Mouse (Mus musculus) heart, embryonic 16.5 days (tissue): Measurements from ENCODE around the gene Src. TPM values are rescaled to one million over a fixed set of nuclear protein-coding genes. Genes with fewer than 3 reads are reported as not detected.

ENCODE experiments used
- ATAC-seq: fragments of 200-750 bp; cut with Nextera tagmentation; replicated peaks from 2 replicates; pipeline ENCODE4 v1.8.0; 2017; ENCODE audit warnings: moderate number of reproducible peaks; ENCODE audit not compliant: insufficient read depth, low FRiP score; ENCODE audit errors: extremely low read depth
- H3K27ac ChIP-seq: fragments of 300-500 bp; sonication (generic); 2 replicates; pipeline ENCODE4 v1.5.1; 2014; ENCODE audit warnings: mild to moderate bottlenecking, low read length, control low read depth, moderate library complexity
- H3K27me3 ChIP-seq: fragments of 300-500 bp; sonication (generic); 2 replicates; pipeline ENCODE4 v1.6.1; 2014; ENCODE audit warnings: low read length, mixed read lengths; ENCODE audit not compliant: control insufficient read depth, insufficient read depth
- H3K36me3 ChIP-seq: fragments of 300-500 bp; sonication (generic); 2 replicates; pipeline ENCODE4 v1.6.1; 2014; ENCODE audit not compliant: control insufficient read depth, insufficient read depth
- H3K4me1 ChIP-seq: fragments of 300-500 bp; sonication (generic); 2 replicates; pipeline ENCODE4 v1.6.1; 2014; ENCODE audit warnings: low read length, mixed read lengths; ENCODE audit not compliant: control insufficient read depth, insufficient read depth
- H3K4me2 ChIP-seq: fragments of 300-500 bp; sonication (generic); 2 replicates; pipeline ENCODE4 v1.6.1; 2014; ENCODE audit warnings: low read depth, mild to moderate bottlenecking, control low read depth, low read length
- H3K4me3 ChIP-seq: fragments of 300-500 bp; sonication (generic); 2 replicates; pipeline ENCODE4 v1.5.1; 2014; ENCODE audit warnings: mild to moderate bottlenecking, control low read depth, low read length
- H3K9ac ChIP-seq: fragments of 300-500 bp; sonication (generic); 2 replicates; pipeline ENCODE4 v1.6.1; 2014; ENCODE audit warnings: low read length, control low read depth
- H3K9me3 ChIP-seq: fragments of 300-500 bp; sonication (generic); replicated peaks from 2 replicates; pipeline ENCODE4 v1.6.1; 2016; ENCODE audit warnings: low read length; ENCODE audit not compliant: control insufficient read depth
- WGBS: fragments of 180-500 bp; shearing (Covaris S2); extraction: QIAGEN DNeasy Blood & Tissue Kit; methylation state at CpG from one replicate; pipeline ENCODE4 v1.1.7; 2014; 5-methylcytosine and 5-hydroxymethylcytosine counted together
- polyA plus RNA-seq: library from polyadenylated mRNA; unstranded; fragments of >200 nt; fragmentation: Nextera tagmentation; extraction: Ambion mirVana; gene quantifications from 2 replicates; pipeline ENCODE4 v1.2.1, GENCODE M21; 2015

Src gene
- polyA plus RNA-seq, 1 experiment from 2014 or later, result 5.7 TPM

- Histone ChIP-seq H3K4me2 (no peak overlapping the region), H3K36me3 (no peaks in the 10 kb centered on the region), H3K9ac (no peak overlapping the region), H3K4me3 (no peak overlapping the region), H3K27ac (no peak overlapping the region), H3K4me1 (peaks cover 12% of the 10 kb centered on the region), H3K27me3 (no peaks in the 10 kb centered on the region), H3K9me3 (no peaks in the 10 kb centered on the region)
- 69% methylated on average over 11 of the region's 11 CpGs for WGBS
- no peak for ATAC-seq
Measured at GRCm38 (mm10) chr2:157422062-157422655, 3.9 kb downstream of the Src start.

GRCm38 (mm10) chr2:157422854-157423705 is 4.8 kb downstream of the Src start:
- Histone ChIP-seq H3K9ac (peak overlapping the region; percentile 93), H3K9me3 (no peaks in the 10 kb centered on the region), H3K4me3 (peak overlapping the region; percentile 82), H3K27me3 (no peaks in the 10 kb centered on the region), H3K4me1 (peaks cover 12% of the 10 kb centered on the region), H3K27ac (no peak overlapping the region), H3K36me3 (no peaks in the 10 kb centered on the region), H3K4me2 (peak overlapping the region; percentile 92)
- no peak; the same call in 1 of the 2 replicates for ATAC-seq
- WGBS, result 49% methylated on average over 11 of the region's 11 CpGs

GRCm38 (mm10) chr2:157423706-157424125 is 5.5 kb downstream of the Src start:
- peak overlapping the region; percentile 68 for H3K27ac ChIP-seq
- H3K27me3 ChIP-seq, result no peaks in the 10 kb centered on the region
- H3K4me3 ChIP-seq, result peak overlapping the region; percentile 82
- H3K4me2 ChIP-seq, result peak overlapping the region; percentile 92
- peaks cover 8% of the 10 kb centered on the region for H3K4me1 ChIP-seq
- 10% methylated on average over 20 of the region's 21 CpGs for WGBS
- ATAC-seq, result no peak
- peak overlapping the region; percentile 93 for H3K9ac ChIP-seq
- H3K9me3 ChIP-seq, result no peaks in the 10 kb centered on the region
- no peaks in the 10 kb centered on the region for H3K36me3 ChIP-seq

GRCm38 (mm10) chr2:157424126-157424903 is 6.1 kb downstream of the Src start:
- no peaks in the 10 kb centered on the region for H3K36me3 ChIP-seq
- 2% methylated on average over 45 of the region's 98 CpGs for WGBS
- no peaks in the 10 kb centered on the region for H3K9me3 ChIP-seq
- H3K27me3 ChIP-seq, result no peaks in the 10 kb centered on the region
- peak overlapping the region; percentile 82 for H3K4me3 ChIP-seq
- peak overlapping the region; percentile 92 for H3K4me2 ChIP-seq
- H3K27ac ChIP-seq, result peak overlapping the region; percentile 68
- H3K9ac ChIP-seq, result peak overlapping the region; percentile 93
- peaks cover 7% of the 10 kb centered on the region; the same call in 1 of the 2 replicates for H3K4me1 ChIP-seq
- peak; percentile 42 for ATAC-seq

- no peak for ATAC-seq
- Histone ChIP-seq H3K36me3 (no peaks in the 10 kb centered on the region), H3K4me2 (peak overlapping the region; percentile 92), H3K4me3 (peak overlapping the region; percentile 82), H3K9me3 (no peaks in the 10 kb centered on the region), H3K4me1 (peaks cover 7% of the 10 kb centered on the region; the same call in 1 of the 2 replicates), H3K27me3 (no peaks in the 10 kb centered on the region), H3K9ac (peak overlapping the region; percentile 93), H3K27ac (peak overlapping the region; percentile 68; the same call in 1 of the 2 replicates)
- WGBS, result 66% methylated on average over 16 of the region's 16 CpGs
Measured at GRCm38 (mm10) chr2:157424904-157425642, 6.8 kb downstream of the Src start.

- 77% methylated on average over 6 of the region's 6 CpGs for WGBS
- H3K9ac ChIP-seq, result no peak overlapping the region
- H3K36me3 ChIP-seq, result no peaks in the 10 kb centered on the region
- H3K27ac ChIP-seq, result no peak overlapping the region
- ATAC-seq, result no peak
- H3K9me3 ChIP-seq, result no peaks in the 10 kb centered on the region
- no peak overlapping the region for H3K4me3 ChIP-seq
- no peak overlapping the region for H3K4me2 ChIP-seq
- no peaks in the 10 kb centered on the region for H3K27me3 ChIP-seq
- peaks cover 7% of the 10 kb centered on the region; the same call in 1 of the 2 replicates for H3K4me1 ChIP-seq
Measured at GRCm38 (mm10) chr2:157425643-157425988, 7.4 kb downstream of the Src start.

- no peaks in the 10 kb centered on the region for H3K27me3 ChIP-seq
- ATAC-seq, result no peak
- H3K9me3 ChIP-seq, result no peaks in the 10 kb centered on the region
- H3K4me1 ChIP-seq, result peaks cover 8% of the 10 kb centered on the region
- no peak overlapping the region for H3K9ac ChIP-seq
- no peak overlapping the region for H3K4me2 ChIP-seq
- H3K4me3 ChIP-seq, result no peak overlapping the region
- no peak overlapping the region for H3K27ac ChIP-seq
- whole genome bisulfite sequencing, result 64% methylated on average over 6 of the region's 6 CpGs
- no peaks in the 10 kb centered on the region for H3K36me3 ChIP-seq
Measured at GRCm38 (mm10) chr2:157426171-157426570, 7.9 kb downstream of the Src start.

- H3K4me1 ChIP-seq, result peaks cover 18% of the 10 kb centered on the region
- H3K27me3 ChIP-seq, result no peaks in the 10 kb centered on the region
- no peak overlapping the region for H3K4me3 ChIP-seq
- H3K36me3 ChIP-seq, result no peaks in the 10 kb centered on the region
- H3K27ac ChIP-seq, result no peak overlapping the region
- H3K9ac ChIP-seq, result no peak overlapping the region
- H3K4me2 ChIP-seq, result no peak overlapping the region
- no peak for ATAC-seq
- H3K9me3 ChIP-seq, result no peaks in the 10 kb centered on the region
- WGBS, result 87% methylated on average over 5 of the region's 5 CpGs
Measured at GRCm38 (mm10) chr2:157427164-157427563, 8.9 kb downstream of the Src start.
